Mouse (Mus musculus) MEL (cell line): Measurements from ENCODE around the gene Sbds. TPM values are rescaled to one million over a fixed set of nuclear protein-coding genes. Genes with fewer than 3 reads are reported as not detected.

ENCODE experiments used
- DNase-seq: peaks from one replicate; pipeline ENCODE4 v3.0.0; 2011; ENCODE audit warnings: low read depth, low spot score
- H3K27ac ChIP-seq: 2 replicates; pipeline ENCODE4 v1.5.1; 2012; ENCODE audit warnings: low read depth, mild to moderate bottlenecking, control low read depth, low read length, moderate library complexity; ENCODE audit not compliant: control insufficient read depth
- H3K27me3 ChIP-seq, 2 experiments: fragments of 150-350 bp in 1 of 2; sonication (generic) in 1 of 2; 2 replicates each; pipeline ENCODE4 v1.6.1; 2012; ENCODE audit warnings: low read length in 2 of 2, mild to moderate bottlenecking in 2 of 2, improper control_type of control experiment in 1 of 2, moderate library complexity in 1 of 2; ENCODE audit not compliant: insufficient read depth in 2 of 2, control insufficient read depth in 1 of 2
- H3K36me3 ChIP-seq, 2 experiments: 2 replicates each; pipeline ENCODE4 v1.6.1; 2012 to 2014; ENCODE audit warnings: low read length in 2 of 2, improper control_type of control experiment in 1 of 2, inconsistent platforms in 1 of 2, mild to moderate bottlenecking in 1 of 2; ENCODE audit not compliant: insufficient read depth in 2 of 2, control insufficient read depth in 1 of 2
- H3K4me1 ChIP-seq, 2 experiments: fragments of 150-350 bp in 1 of 2; sonication (generic) in 1 of 2; 2 replicates each; pipeline ENCODE4 v1.6.1; 2012; ENCODE audit warnings: low read length in 2 of 2, improper control_type of control experiment in 1 of 2, mild to moderate bottlenecking in 1 of 2; ENCODE audit not compliant: insufficient read depth in 2 of 2, control insufficient read depth in 1 of 2
- H3K4me3 ChIP-seq, 2 experiments: fragments of 150-350 bp in 1 of 2; sonication (generic) in 1 of 2; 2 replicates each; pipeline ENCODE4 v1.5.1; 2012; ENCODE audit warnings: low read depth in 2 of 2, low read length in 2 of 2, mild to moderate bottlenecking in 2 of 2, moderate library complexity in 2 of 2, control low read depth in 1 of 2, improper control_type of control experiment in 1 of 2; ENCODE audit not compliant: control insufficient read depth in 1 of 2, insufficient read depth in 1 of 2
- H3K79me2 ChIP-seq: 2 replicates; pipeline ENCODE4 v1.6.1; 2012; ENCODE audit warnings: mild to moderate bottlenecking, low read length, moderate library complexity; ENCODE audit not compliant: control insufficient read depth, poor library complexity, insufficient read depth
- H3K9ac ChIP-seq: 2 replicates; pipeline ENCODE4 v1.6.1; 2012; ENCODE audit warnings: low read depth, mild to moderate bottlenecking, control low read depth, low read length, moderate library complexity; ENCODE audit not compliant: control insufficient read depth, poor library complexity, severe bottlenecking
- H3K9me3 ChIP-seq: fragments of 150-350 bp; sonication (generic); replicated peaks from 2 replicates; pipeline ENCODE4 v1.6.1; 2012; ENCODE audit warnings: mild to moderate bottlenecking, low read length, improper control_type of control experiment, moderate library complexity; ENCODE audit not compliant: insufficient read depth
- BHLHE40 ChIP-seq: IDR thresholded peaks from 2 replicates; pipeline ENCODE4 v1.6.1; 2012; ENCODE audit warnings: low read depth, mild to moderate bottlenecking, inconsistent platforms, low read length, improper control_type of control experiment, borderline replicate concordance
- CHD2 ChIP-seq: IDR thresholded peaks from 2 replicates; pipeline ENCODE4 v1.6.1; 2011; ENCODE audit warnings: low read length, improper control_type of control experiment
- ETS1 ChIP-seq: IDR thresholded peaks from 2 replicates; pipeline ENCODE4 v1.6.1; 2012; ENCODE audit warnings: low read depth, mild to moderate bottlenecking, inconsistent platforms, low read length, improper control_type of control experiment, moderate library complexity
- GABPA ChIP-seq: IDR thresholded peaks from 2 replicates; pipeline ENCODE4 v1.6.1; 2012; ENCODE audit warnings: low read depth, mild to moderate bottlenecking, inconsistent platforms, low read length, improper control_type of control experiment, moderate library complexity
- MEF2A ChIP-seq: IDR thresholded peaks from 2 replicates; pipeline ENCODE4 v1.6.1; 2014; ENCODE audit warnings: low read depth, mild to moderate bottlenecking, inconsistent platforms, low read length, improper control_type of control experiment; ENCODE audit not compliant: poor library complexity, insufficient replicate concordance, severe bottlenecking; ENCODE audit errors: extremely low read depth
- MYC ChIP-seq: IDR thresholded peaks from 2 replicates; pipeline ENCODE4 v1.6.1; 2011; ENCODE audit warnings: low read depth, mild to moderate bottlenecking, low read length, improper control_type of control experiment, moderate library complexity
- NELFE ChIP-seq: IDR thresholded peaks from 2 replicates; pipeline ENCODE4 v1.6.1; 2011; ENCODE audit warnings: low read depth, low read length, improper control_type of control experiment
- NRF1 ChIP-seq: IDR thresholded peaks from 2 replicates; pipeline ENCODE4 v1.6.1; 2014; ENCODE audit warnings: low read depth, mild to moderate bottlenecking, inconsistent platforms, low read length, improper control_type of control experiment, moderate library complexity; ENCODE audit not compliant: poor library complexity, insufficient read depth, severe bottlenecking
- POLR2A ChIP-seq, 2 experiments: IDR thresholded peaks; 2 replicates each; pipeline ENCODE4 v1.6.1; 2011 to 2012; ENCODE audit warnings: low read length in 2 of 2, mild to moderate bottlenecking in 2 of 2, control low read depth in 1 of 2, improper control_type of control experiment in 1 of 2, low read depth in 1 of 2, moderate library complexity in 1 of 2; ENCODE audit not compliant: control insufficient read depth in 1 of 2, insufficient read depth in 1 of 2, poor library complexity in 1 of 2
- POLR2AphosphoS5 ChIP-seq: IDR thresholded peaks from 2 replicates; pipeline ENCODE4 v1.6.1; 2012; ENCODE audit warnings: low read depth, borderline replicate concordance, mild to moderate bottlenecking, inconsistent platforms, low read length, moderate library complexity, mixed read lengths
- RAD21 ChIP-seq: IDR thresholded peaks from 2 replicates; pipeline ENCODE4 v1.6.1; 2011; ENCODE audit warnings: mild to moderate bottlenecking, low read depth, low read length, improper control_type of control experiment
- SMC3 ChIP-seq: IDR thresholded peaks from 2 replicates; pipeline ENCODE4 v1.6.1; 2011; ENCODE audit warnings: low read depth, low read length, improper control_type of control experiment
- TCF12 ChIP-seq: IDR thresholded peaks from 2 replicates; pipeline ENCODE4 v1.6.1; 2014; ENCODE audit warnings: low read depth, mild to moderate bottlenecking, inconsistent platforms, low read length, improper control_type of control experiment, moderate library complexity
- UBTF ChIP-seq: IDR thresholded peaks from 2 replicates; pipeline ENCODE4 v1.6.1; 2012; ENCODE audit warnings: low read depth, mild to moderate bottlenecking, inconsistent platforms, low read length, improper control_type of control experiment, moderate library complexity, borderline replicate concordance; ENCODE audit not compliant: insufficient read depth
- USF1 ChIP-seq: IDR thresholded peaks from 2 replicates; pipeline ENCODE4 v1.6.1; 2014; ENCODE audit warnings: low read depth, mild to moderate bottlenecking, inconsistent platforms, low read length, improper control_type of control experiment, moderate library complexity
- ZKSCAN1 ChIP-seq: IDR thresholded peaks from 2 replicates; pipeline ENCODE4 v1.6.1; 2012; ENCODE audit warnings: low read depth, mild to moderate bottlenecking, inconsistent platforms, low read length, improper control_type of control experiment, moderate library complexity
- ZMIZ1 ChIP-seq: IDR thresholded peaks from 2 replicates; pipeline ENCODE4 v1.6.1; 2012; ENCODE audit warnings: low read depth, mild to moderate bottlenecking, inconsistent platforms, low read length, improper control_type of control experiment, moderate library complexity
- ZNF384 ChIP-seq: IDR thresholded peaks from 2 replicates; pipeline ENCODE4 v1.6.1; 2012; ENCODE audit warnings: low read depth, mild to moderate bottlenecking, inconsistent platforms, low read length, improper control_type of control experiment
- polyA plus RNA-seq, 2 experiments: library from polyadenylated mRNA; stranded (reverse) in 1 of 2; unstranded in 1 of 2; fragments of >175 nt in 1 of 2; fragments of >200 nt in 1 of 2; gene quantifications; 2 replicates each; pipeline versions ENCODE4 v1.2.1 to v1.2.4; 2012; ENCODE audit warnings: low replicate concordance in 2 of 2, low read depth in 1 of 2; ENCODE audit not compliant: insufficient read length in 2 of 2, insufficient read depth in 1 of 2, missing spikeins in 1 of 2
- total RNA-seq: library from RNA; depleted of rRNA; stranded (reverse); fragments of 300-350 nt; gene quantifications from 2 replicates; pipeline ENCODE4 v1.2.3, GENCODE M21; 2012

Sbds gene
- total and polyA plus RNA-seq, 3 experiments: 74.7 to 88.1 TPM; not detected in 1

- TF ChIP-seq SMC3 (no peak), ZNF384 (peak; percentile 80), CHD2 (no peak), UBTF (no peak)
Measured at GRCm38 (mm10) chr5:130255017-130255720, at the start of gene Sbds, which contains the start of gene Tyw1 (continued).

GRCm38 (mm10) chr5:130303611-130304010, 48.3 kb upstream of the Sbds start:
- Histone ChIP-seq H3K4me1 (no peaks in the 10 kb centered on the region), H3K79me2 (no peaks in the 10 kb centered on the region), H3K36me3 (peaks cover 0 to 6% of the 10 kb centered on the region in 2 experiments; a peak in 2 of 4 replicates), H3K27me3 (no peaks in the 10 kb centered on the region), H3K27ac (no peak overlapping the region), H3K4me3 (no peak overlapping the region), H3K9ac (no peak overlapping the region), H3K9me3 (no peaks in the 10 kb centered on the region)
- no peak for DNase-seq
- TF ChIP-seq POLR2A (IDR thresholded peaks at IDR 0.05; ENCODE audit: control insufficient read depth in 1 of 2, insufficient read depth in 1 of 2, low read depth in 1 of 2, low read length in 2 of 2, poor library complexity in 1 of 2) (no peak), USF1 (no peak), ZMIZ1 (no peak), NRF1 (no peak), MYC (no peak), RAD21 (no peak)

- Histone ChIP-seq H3K9ac (no peak overlapping the region), H3K9me3 (no peaks in the 10 kb centered on the region), H3K4me1 (no peaks in the 10 kb centered on the region), H3K79me2 (no peaks in the 10 kb centered on the region), H3K36me3 (peaks cover 0 to 6% of the 10 kb centered on the region in 2 experiments; a peak in 2 of 4 replicates)
- TF ChIP-seq GABPA: no peak
- no peak for TF ChIP-seq BHLHE40
- TF ChIP-seq MYC: no peak
- no peak for TF ChIP-seq ZKSCAN1
- TF ChIP-seq POLR2AphosphoS5: no peak
- no peak for TF ChIP-seq MEF2A
- TF ChIP-seq NELFE: no peak
- no peak for TF ChIP-seq TCF12
- TF ChIP-seq ETS1: no peak
- TF ChIP-seq, all 39 proteins: peak for 0
- Histone ChIP-seq H3K27ac (no peak overlapping the region), H3K4me3 (no peak overlapping the region), H3K27me3 (no peaks in the 10 kb centered on the region)
- no peak for DNase-seq
Measured at GRCm38 (mm10) chr5:130299526-130299925, 44.2 kb upstream of the Sbds start.
